Mouse (Mus musculus): ENCODE measurements around the gene Eddm3b. TPM values are rescaled to one million over a fixed set of nuclear protein-coding genes. Genes with fewer than 3 reads are reported as not detected.

The Eddm3b gene
- polyA plus RNA-seq, 1 experiment from 2014 or later, result 0.18 TPM

- no peak for TF ChIP-seq CTCF (IDR thresholded peaks at IDR 0.05; ENCODE audit: low read depth)
- peak overlapping the region; percentile 49 for H3K4me3 ChIP-seq (ENCODE audit: low read depth, low read length)
- no peaks in the 10 kb centered on the region for H3K27me3 ChIP-seq (replicated peaks; ENCODE audit: control insufficient read depth, insufficient read depth, low read length)
- H3K9ac ChIP-seq (ENCODE audit: low read depth, low read length), result peak overlapping the region; percentile 40
- H3K4me1 ChIP-seq (replicated peaks; ENCODE audit: control insufficient read depth, insufficient read depth, low read length), result peaks cover 2% of the 10 kb centered on the region; the same call in 1 of the 2 replicates
- no peak overlapping the region for H3K27ac ChIP-seq (ENCODE audit: low read depth, low read length)
- H3K4me2 ChIP-seq (replicated peaks; ENCODE audit: low read depth), result peak overlapping the region; percentile 69
- H3K9me3 ChIP-seq (ENCODE audit: control insufficient read depth), result no peaks in the 10 kb centered on the region
- 6% methylated on average over 40 of the region's 40 CpGs for WGBS
- H3K36me3 ChIP-seq (ENCODE audit: control insufficient read depth, insufficient read depth), result no peaks in the 10 kb centered on the region
- peak; percentile 20; the same call in 1 of the 2 replicates for ATAC-seq
These were observed 31.3 kb upstream of the Eddm3b start for GRCm38 (mm10) chr14:51082599-51083581.

- Histone ChIP-seq H3K9me3 (ENCODE audit: control insufficient read depth) (no peaks in the 10 kb centered on the region), H3K4me2 (replicated peaks; ENCODE audit: low read depth) (peak overlapping the region; percentile 69), H3K4me1 (replicated peaks; ENCODE audit: control insufficient read depth, insufficient read depth, low read length) (peaks cover 2% of the 10 kb centered on the region; the same call in 1 of the 2 replicates), H3K36me3 (ENCODE audit: control insufficient read depth, insufficient read depth) (no peaks in the 10 kb centered on the region), H3K4me3 (ENCODE audit: low read depth, low read length) (peak overlapping the region; percentile 49; the same call in 1 of the 2 replicates), H3K27ac (ENCODE audit: low read depth, low read length) (no peak overlapping the region), H3K27me3 (replicated peaks; ENCODE audit: control insufficient read depth, insufficient read depth, low read length) (no peaks in the 10 kb centered on the region), H3K9ac (ENCODE audit: low read depth, low read length) (no peak overlapping the region)
- WGBS, result 25% methylated on average over 7 of the region's 7 CpGs
- TF ChIP-seq CTCF (IDR thresholded peaks at IDR 0.05; ENCODE audit: low read depth), result no peak
- ATAC-seq, result no peak
These were observed 30.4 kb upstream of the Eddm3b start for GRCm38 (mm10) chr14:51083805-51084204.

- Histone ChIP-seq H3K9ac (ENCODE audit: low read depth, low read length) (no peak overlapping the region), H3K36me3 (ENCODE audit: control insufficient read depth, insufficient read depth) (no peaks in the 10 kb centered on the region), H3K27me3 (replicated peaks; ENCODE audit: control insufficient read depth, insufficient read depth, low read length) (no peaks in the 10 kb centered on the region), H3K27ac (ENCODE audit: low read depth, low read length) (no peak overlapping the region), H3K4me3 (ENCODE audit: low read depth, low read length) (no peak overlapping the region), H3K4me1 (replicated peaks; ENCODE audit: control insufficient read depth, insufficient read depth, low read length) (peaks cover 2% of the 10 kb centered on the region; the same call in 1 of the 2 replicates), H3K4me2 (replicated peaks; ENCODE audit: low read depth) (no peak overlapping the region), H3K9me3 (ENCODE audit: control insufficient read depth) (no peaks in the 10 kb centered on the region)
- ATAC-seq, result no peak
- TF ChIP-seq CTCF (IDR thresholded peaks at IDR 0.05; ENCODE audit: low read depth), result no peak
- WGBS, result 67% methylated on average over 2 of the region's 2 CpGs
These were observed 29.1 kb upstream of the Eddm3b start for GRCm38 (mm10) chr14:51085086-51085485.

- H3K9me3 ChIP-seq (ENCODE audit: control insufficient read depth), result no peaks in the 10 kb centered on the region
- TF ChIP-seq CTCF (IDR thresholded peaks at IDR 0.05; ENCODE audit: low read depth), result no peak
- no peak overlapping the region for H3K4me2 ChIP-seq (replicated peaks; ENCODE audit: low read depth)
- H3K27ac ChIP-seq (ENCODE audit: low read depth, low read length), result no peak overlapping the region
- H3K27me3 ChIP-seq (replicated peaks; ENCODE audit: control insufficient read depth, insufficient read depth, low read length), result no peaks in the 10 kb centered on the region
- H3K36me3 ChIP-seq (ENCODE audit: control insufficient read depth, insufficient read depth), result no peaks in the 10 kb centered on the region
- no peak for ATAC-seq
- no peak overlapping the region for H3K9ac ChIP-seq (ENCODE audit: low read depth, low read length)
- WGBS, result 74% methylated on average over 4 of the region's 4 CpGs
- peaks cover 2% of the 10 kb centered on the region; the same call in 1 of the 2 replicates for H3K4me1 ChIP-seq (replicated peaks; ENCODE audit: control insufficient read depth, insufficient read depth, low read length)
- no peak overlapping the region for H3K4me3 ChIP-seq (ENCODE audit: low read depth, low read length)
These were observed 28.3 kb upstream of the Eddm3b start for GRCm38 (mm10) chr14:51085911-51086310.

GRCm38 (mm10) chr14:51087762-51088161, 26.5 kb upstream of the Eddm3b start:
- Histone ChIP-seq H3K9me3 (ENCODE audit: control insufficient read depth) (no peaks in the 10 kb centered on the region), H3K27ac (ENCODE audit: low read depth, low read length) (no peak overlapping the region), H3K4me2 (replicated peaks; ENCODE audit: low read depth) (peak overlapping the region; percentile 82), H3K4me3 (ENCODE audit: low read depth, low read length) (peak overlapping the region; percentile 76), H3K4me1 (replicated peaks; ENCODE audit: control insufficient read depth, insufficient read depth, low read length) (peaks cover 2% of the 10 kb centered on the region; the same call in 1 of the 2 replicates), H3K36me3 (ENCODE audit: control insufficient read depth, insufficient read depth) (no peaks in the 10 kb centered on the region), H3K9ac (ENCODE audit: low read depth, low read length) (0 out of 2 replicates have a peak overlapping the region, but pooled peaks have one; percentile 68), H3K27me3 (replicated peaks; ENCODE audit: control insufficient read depth, insufficient read depth, low read length) (no peaks in the 10 kb centered on the region)
- TF ChIP-seq CTCF (IDR thresholded peaks at IDR 0.05; ENCODE audit: low read depth), result no peak
- ATAC-seq, result no peak
- 15% methylated on average over 9 of the region's 9 CpGs for WGBS

- Histone ChIP-seq H3K9me3 (ENCODE audit: control insufficient read depth) (no peaks in the 10 kb centered on the region), H3K36me3 (ENCODE audit: control insufficient read depth, insufficient read depth) (no peaks in the 10 kb centered on the region), H3K4me2 (replicated peaks; ENCODE audit: low read depth) (peak overlapping the region; percentile 82), H3K4me1 (replicated peaks; ENCODE audit: control insufficient read depth, insufficient read depth, low read length) (peaks cover 2% of the 10 kb centered on the region; the same call in 1 of the 2 replicates), H3K9ac (ENCODE audit: low read depth, low read length) (peak overlapping the region; percentile 68), H3K27ac (ENCODE audit: low read depth, low read length) (peak overlapping the region; percentile 93), H3K27me3 (replicated peaks; ENCODE audit: control insufficient read depth, insufficient read depth, low read length) (no peaks in the 10 kb centered on the region), H3K4me3 (ENCODE audit: low read depth, low read length) (peak overlapping the region; percentile 76)
- no peak for TF ChIP-seq CTCF (IDR thresholded peaks at IDR 0.05; ENCODE audit: low read depth)
- peak; percentile 48 for ATAC-seq
- WGBS, result under 1% methylated on average over 23 of the region's 23 CpGs
These were observed 25.9 kb upstream of the Eddm3b start for GRCm38 (mm10) chr14:51088166-51088969.

Data from intestine, postnatal 0 days (tissue).